ENCODE assay signal across 12 mouse cellular contexts in genomic region chr2:77232604-77233003, GRCm38 (mm10).
"Had no signal": no experiment of that assay in that cellular context is flagged by ENCODE, and none has a peak within 500 bp of the region (broad histone marks: within the 10 kb centered on the region; RNA-seq: fewer than 3 reads in every experiment).

No protein-coding gene starts in this region.

- DNase-seq: gastrocnemius, postnatal 14 days; gastrocnemius, postnatal 36 days; heart, adult 18-20 months; heart, postnatal 10 days; heart, postnatal 4 days; kidney, adult 18-20 months; kidney, adult 8-10 months; kidney, postnatal 10 days; kidney, postnatal 25 days; kidney, postnatal 4 days; layer of hippocampus, postnatal 36 days; left cerebral cortex, postnatal 4 days had no signal
